Mouse (Mus musculus) fibroblast of lung, adult 2 months (primary cell): ENCODE results near the gene Gucy1b2.

ENCODE experiments used
- DNase-seq: peaks from one replicate; pipeline ENCODE4 v3.0.0-alpha.2; 2011; ENCODE audit warnings: low read depth

The Gucy1b2 gene

GRCm38 (mm10) chr14:62443840-62444430 is 12.2 kb downstream of the Gucy1b2 start:
- DNase-seq, result no peak

- DNase-seq, result no peak
These were observed 13.1 kb downstream of the Gucy1b2 start for GRCm38 (mm10) chr14:62442971-62443370.

- no peak for DNase-seq
These were observed 16.1 kb downstream of the Gucy1b2 start for GRCm38 (mm10) chr14:62440036-62440435.

GRCm38 (mm10) chr14:62438236-62438635 is 17.9 kb downstream of the Gucy1b2 start:
- DNase-seq, result no peak

- DNase-seq, result no peak
These were observed 18.3 kb downstream of the Gucy1b2 start for GRCm38 (mm10) chr14:62437806-62438205.

DNA sequence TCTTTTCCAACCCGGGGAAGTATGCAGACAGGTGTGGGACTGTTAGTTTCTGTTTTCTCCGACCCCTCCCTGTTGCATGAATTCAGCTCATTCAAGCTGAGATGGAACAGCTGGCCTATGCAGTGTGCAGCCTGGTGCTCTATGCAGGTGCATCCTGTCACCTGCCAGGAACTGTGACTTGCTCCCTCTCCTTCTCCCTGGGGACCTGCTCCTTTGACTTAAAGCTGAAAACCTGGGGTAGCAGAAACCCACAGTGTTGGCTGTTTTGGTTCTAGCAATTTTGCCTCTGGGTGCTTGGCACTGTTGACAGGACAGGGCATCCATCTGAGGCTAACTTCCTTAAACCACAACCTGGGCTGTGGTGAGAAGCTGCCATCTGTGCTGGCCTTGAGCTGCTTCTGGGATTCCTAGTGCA is 30.8 kb downstream of the Gucy1b2 start:
- no peak for DNase-seq

DNA sequence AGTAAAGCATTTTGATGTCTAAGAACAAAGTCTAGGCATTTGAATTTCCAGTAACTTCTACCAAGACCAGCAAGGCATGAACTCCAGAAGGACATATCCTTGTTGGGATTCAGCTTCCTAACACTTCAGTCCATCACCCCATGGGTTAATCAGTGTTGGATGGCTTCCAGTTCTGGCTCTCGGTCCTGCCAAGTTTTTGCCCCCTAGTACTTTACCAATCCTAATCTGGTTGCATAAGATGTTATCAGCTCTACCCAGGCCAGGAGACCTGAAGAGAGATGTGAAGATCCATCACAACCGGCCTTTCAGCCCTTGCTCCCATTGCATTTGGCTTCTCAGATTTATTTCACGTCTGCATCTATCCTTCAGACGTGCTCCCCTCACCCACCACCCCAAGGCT is 33.8 kb downstream of the Gucy1b2 start:
- no peak for DNase-seq

- DNase-seq, result no peak
These were observed 38.6 kb downstream of the Gucy1b2 start for GRCm38 (mm10) chr14:62417501-62417900.

GRCm38 (mm10) chr14:62416742-62417134 is 39.4 kb downstream of the Gucy1b2 start:
- DNase-seq, result peak; percentile 30

DNA sequence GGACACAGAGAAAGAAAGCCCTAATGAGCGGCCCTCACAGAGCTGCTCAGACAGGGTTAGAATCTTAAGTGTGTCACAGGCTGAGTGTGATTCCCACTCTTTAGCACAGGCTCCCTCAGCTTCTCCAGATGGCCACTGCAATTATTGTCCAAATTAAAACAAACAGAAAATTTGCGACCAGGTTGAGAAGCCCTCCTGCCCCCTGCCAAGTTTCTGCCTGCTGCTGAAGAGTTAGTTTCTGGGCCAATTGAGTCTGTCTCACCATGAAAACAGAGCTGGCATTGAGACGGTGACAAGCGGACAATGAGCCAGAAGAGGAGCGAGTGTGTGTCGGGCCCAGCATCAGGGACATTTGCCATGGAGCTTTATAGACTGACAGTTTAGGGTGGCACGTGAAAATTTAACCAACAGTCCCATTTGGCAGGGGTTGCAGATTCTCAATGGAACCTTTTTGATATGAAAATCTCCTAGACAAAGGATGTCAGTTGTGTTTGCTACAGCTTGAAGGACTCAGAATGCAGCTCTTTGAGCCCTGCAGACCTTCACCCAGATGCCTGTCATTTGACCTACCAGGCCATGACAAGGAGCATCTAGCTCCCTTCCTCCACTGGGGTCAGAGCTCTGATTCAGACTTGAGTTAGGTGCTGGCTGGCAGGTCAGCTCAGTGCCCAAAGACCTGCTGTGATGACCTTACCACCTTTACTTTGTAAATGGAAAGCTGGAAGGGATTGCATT is 39.9 kb downstream of the Gucy1b2 start:
- no peak for DNase-seq

DNA sequence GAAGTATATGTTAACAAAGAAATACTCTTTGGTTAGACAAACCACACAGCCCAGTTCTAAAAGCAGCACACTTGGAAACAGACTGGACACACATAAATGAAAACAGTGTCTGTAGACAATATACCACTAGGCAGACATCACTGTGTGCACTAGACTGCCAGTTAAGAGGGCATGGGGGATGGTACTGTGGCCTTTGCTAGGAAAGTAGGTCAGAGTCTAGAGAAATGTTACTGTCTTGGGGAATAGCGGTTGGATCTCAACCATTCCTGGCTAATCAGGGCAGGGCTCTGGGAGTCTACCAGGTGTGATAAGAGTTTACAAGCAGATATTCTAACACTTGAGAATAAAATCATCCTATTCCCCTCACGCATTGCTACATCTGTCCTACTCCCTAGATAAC is 60.7 kb downstream of the Gucy1b2 start:
- DNase-seq, result no peak

- DNase-seq, result no peak
These were observed 63.3 kb downstream of the Gucy1b2 start for GRCm38 (mm10) chr14:62392754-62393153.

DNA sequence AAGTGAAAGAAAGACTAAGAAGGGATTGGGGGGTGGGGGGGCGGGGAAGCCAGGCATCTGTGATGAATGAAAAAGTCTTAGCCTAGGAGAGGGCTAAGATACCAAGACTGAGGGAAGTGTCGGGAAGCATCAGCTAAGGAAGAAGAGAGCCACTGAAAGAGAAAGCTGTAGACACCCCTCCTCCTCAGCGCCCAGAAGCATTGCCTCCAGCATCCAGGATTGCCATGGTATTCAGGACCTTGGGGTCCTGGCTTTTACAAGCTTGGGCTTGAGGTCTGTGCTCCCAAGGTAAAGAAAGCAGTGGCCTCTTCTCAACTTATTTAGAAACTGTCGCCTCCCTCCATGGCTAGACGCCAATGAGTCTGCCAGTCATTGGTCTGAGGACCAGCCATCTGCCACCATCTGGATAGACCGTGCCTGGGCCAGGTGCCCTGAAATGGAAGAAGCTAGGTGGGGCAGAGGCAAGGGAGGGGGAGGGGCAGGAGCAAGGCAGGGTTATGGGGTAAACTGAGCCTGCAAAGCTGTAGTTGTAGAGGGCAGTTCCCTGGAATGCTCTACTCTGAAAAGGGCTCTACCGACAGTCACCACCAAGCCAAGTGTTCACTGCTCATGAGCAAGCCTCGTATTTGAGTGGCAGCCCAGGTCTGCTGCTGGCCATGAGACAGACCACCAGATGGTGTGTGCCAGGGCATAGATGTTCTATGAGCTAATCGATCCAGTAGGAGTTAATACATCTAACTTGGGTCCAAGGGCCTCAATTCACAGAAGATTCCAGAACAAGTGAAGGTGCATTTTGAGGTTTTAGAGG is 66.2 kb downstream of the Gucy1b2 start:
- DNase-seq, result no peak

DNA sequence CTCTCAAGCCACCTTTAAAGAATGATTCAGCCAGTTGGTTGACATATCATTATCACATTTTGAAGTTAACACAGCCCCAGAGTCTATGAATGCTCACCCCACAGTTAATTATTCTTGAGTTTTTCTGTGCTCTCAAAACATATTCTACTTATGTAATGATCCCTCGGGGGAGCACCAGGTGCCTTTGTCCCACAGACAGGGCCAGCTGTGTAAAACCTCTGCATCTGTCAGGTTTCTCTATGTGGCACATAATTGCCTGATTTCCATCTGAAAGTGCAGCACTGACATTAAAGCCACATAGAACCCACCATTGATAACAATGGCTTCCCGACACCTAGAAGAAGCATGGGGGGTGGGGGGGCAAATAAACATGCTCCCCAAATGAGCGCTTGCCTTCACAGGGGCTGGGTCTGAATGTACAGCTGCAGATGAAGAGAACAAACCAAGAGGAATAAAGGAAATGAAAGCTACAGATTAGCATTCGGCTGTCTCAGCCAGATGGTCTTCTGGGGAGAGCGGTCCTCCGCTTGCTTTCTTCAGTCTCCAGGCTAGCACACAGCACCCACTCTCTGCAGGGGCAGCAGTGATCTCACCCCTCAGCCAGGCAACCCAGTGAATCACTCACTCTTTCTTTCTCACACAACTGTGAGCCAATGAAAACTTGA is 66.9 kb downstream of the Gucy1b2 start:
- DNase-seq, result peak; percentile 46

- DNase-seq, result no peak
These were observed 72.2 kb downstream of the Gucy1b2 start for GRCm38 (mm10) chr14:62383786-62384299.

GRCm38 (mm10) chr14:62383109-62383508 is 73.0 kb downstream of the Gucy1b2 start:
- no peak for DNase-seq

DNA sequence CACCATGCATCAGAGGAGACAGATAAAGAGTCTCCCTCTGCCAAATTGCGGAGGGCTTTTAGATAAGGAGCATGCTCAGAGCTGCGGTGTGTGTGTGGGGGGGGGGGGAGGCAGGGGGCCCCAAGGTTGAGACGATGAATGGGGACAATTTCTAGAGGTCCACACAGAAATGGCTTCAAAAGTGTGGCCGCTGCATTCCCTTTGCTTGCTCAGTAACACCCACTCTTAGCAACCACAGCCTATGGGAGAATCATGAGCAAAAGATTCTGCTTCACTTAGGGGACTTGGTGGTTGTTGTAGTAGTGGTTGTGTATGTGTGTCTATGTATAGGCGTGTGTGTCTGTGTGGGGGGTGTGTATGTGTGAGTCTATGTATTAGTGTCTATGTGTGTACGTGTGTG is 75.5 kb downstream of the Gucy1b2 start:
- no peak for DNase-seq

DNA sequence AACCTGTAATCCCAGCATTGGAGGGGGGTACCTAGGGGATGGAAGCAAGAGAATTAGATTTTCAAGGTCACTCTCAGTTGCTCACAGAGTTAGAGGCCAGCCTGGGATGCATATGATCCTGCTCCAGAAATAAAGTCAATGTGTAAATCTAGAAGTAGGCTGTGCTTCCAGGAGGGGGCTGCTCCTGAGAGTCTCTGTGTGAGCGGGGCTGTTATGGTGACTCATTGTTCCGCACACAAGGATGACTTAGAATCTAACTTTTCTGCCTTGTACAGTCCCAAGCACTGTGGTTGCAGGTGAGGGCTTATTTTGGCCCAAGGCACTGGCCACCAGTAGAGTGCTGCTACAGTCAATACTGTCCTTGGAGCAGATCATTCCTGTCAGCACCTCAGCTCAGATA is 76.7 kb downstream of the Gucy1b2 start:
- DNase-seq, result no peak

GRCm38 (mm10) chr14:62376115-62376514 is 80.0 kb downstream of the Gucy1b2 start:
- DNase-seq, result no peak

GRCm38 (mm10) chr14:62375694-62376093 is 80.4 kb downstream of the Gucy1b2 start:
- no peak for DNase-seq

DNA sequence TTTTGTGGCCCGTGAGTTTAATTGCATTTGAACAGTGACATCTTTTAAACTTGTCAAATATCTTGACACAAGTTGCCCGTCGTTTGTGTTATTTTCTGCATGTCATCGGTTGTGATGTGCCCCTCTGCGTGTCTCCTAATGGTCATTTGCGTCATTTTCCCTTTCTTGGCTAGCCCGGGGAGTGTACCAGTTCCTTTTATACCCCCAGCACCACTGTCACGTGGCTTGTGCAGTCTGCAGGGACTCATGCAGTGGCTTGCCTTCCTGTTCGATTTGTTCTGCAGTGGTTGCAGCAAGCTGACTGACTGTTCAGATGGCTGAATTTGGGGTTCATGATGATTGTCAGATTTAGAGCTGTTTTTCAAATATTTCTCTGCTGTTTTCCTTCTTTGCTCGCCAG is 82.1 kb downstream of the Gucy1b2 start:
- no peak for DNase-seq

GRCm38 (mm10) chr14:62370819-62371218 is 85.3 kb downstream of the Gucy1b2 start:
- peak; percentile 80 for DNase-seq
